Mouse (Mus musculus) heart, embryonic 10.5 days (tissue): ENCODE data around the gene Ncam2. TPM values are rescaled to one million over a fixed set of nuclear protein-coding genes. Genes with fewer than 3 reads are reported as not detected.
"Not testable (repeated sequence)": the region's sequence is repeated elsewhere in the genome, so short reads cannot be mapped to it uniquely, and the experiment has no call there.

Experiments used
- DNase-seq: peaks from one replicate; pipeline ENCODE4 v3.0.0-alpha.2; 2017; ENCODE audit warnings: low spot score
- H3K27ac ChIP-seq: fragments of 300-500 bp; sonication (generic); 2 replicates; pipeline ENCODE4 v1.5.1; 2016; ENCODE audit warnings: mild to moderate bottlenecking
- H3K27me3 ChIP-seq: fragments of 300-500 bp; sonication (generic); 2 replicates; pipeline ENCODE4 v1.6.1; 2016; ENCODE audit warnings: mild to moderate bottlenecking; ENCODE audit not compliant: poor library complexity, insufficient read depth, severe bottlenecking
- H3K36me3 ChIP-seq: fragments of 300-500 bp; sonication (generic); 2 replicates; pipeline ENCODE4 v1.6.1; 2016; ENCODE audit warnings: mild to moderate bottlenecking, moderate library complexity
- H3K4me1 ChIP-seq: fragments of 300-500 bp; sonication (generic); 2 replicates; pipeline ENCODE4 v1.6.1; 2016; ENCODE audit warnings: mild to moderate bottlenecking
- H3K4me3 ChIP-seq: fragments of 300-500 bp; sonication (generic); 2 replicates; pipeline ENCODE4 v1.5.1; 2016; ENCODE audit warnings: mild to moderate bottlenecking, moderate library complexity
- H3K9me3 ChIP-seq: fragments of 300-500 bp; sonication (generic); 2 replicates; pipeline ENCODE4 v1.6.1; 2016; ENCODE audit warnings: mild to moderate bottlenecking, moderate library complexity
- WGBS: fragments of 180-500 bp; shearing (Covaris S2); methylation state at CpG from one replicate; pipeline ENCODE4 v1.1.7; 2016; 5-methylcytosine and 5-hydroxymethylcytosine counted together
- polyA plus RNA-seq: library from polyadenylated mRNA; unstranded; fragments of >200 nt; fragmentation: Nextera tagmentation; extraction: Ambion mirVana; gene quantifications from 2 replicates; pipeline ENCODE4 v1.2.1, GENCODE M21; 2016

The Ncam2 gene
- polyA plus RNA-seq, 1 experiment from 2014 or later, result 0.09 TPM

DNA sequence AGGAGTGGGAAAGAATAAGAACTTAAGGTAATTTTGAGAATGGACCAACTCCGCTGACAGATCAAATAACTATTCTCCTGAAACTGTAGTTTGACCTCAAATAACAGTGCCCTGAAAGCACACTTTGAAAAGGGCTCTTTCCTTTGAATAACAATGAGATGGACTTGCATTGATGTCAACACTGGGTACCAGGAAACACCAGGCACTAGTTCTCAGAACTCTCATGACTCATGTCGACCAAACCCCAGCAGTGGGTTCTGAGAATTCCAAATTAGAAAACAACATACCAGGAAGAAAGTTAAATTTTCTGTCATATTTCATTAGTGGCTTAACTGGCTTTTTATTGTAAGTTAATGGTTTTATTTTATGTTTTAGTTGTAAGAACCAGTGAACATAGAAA lies 165.4 kb downstream of the Ncam2 start:
- Histone ChIP-seq H3K27ac (no peak overlapping the region), H3K27me3 (no peaks in the 10 kb centered on the region), H3K4me3 (no peak overlapping the region), H3K36me3 (no peaks in the 10 kb centered on the region), H3K9me3 (no peaks in the 10 kb centered on the region), H3K4me1 (no peaks in the 10 kb centered on the region)
- WGBS, result 73% methylated on average over 2 of the region's 2 CpGs
- DNase-seq, result no peak

DNA sequence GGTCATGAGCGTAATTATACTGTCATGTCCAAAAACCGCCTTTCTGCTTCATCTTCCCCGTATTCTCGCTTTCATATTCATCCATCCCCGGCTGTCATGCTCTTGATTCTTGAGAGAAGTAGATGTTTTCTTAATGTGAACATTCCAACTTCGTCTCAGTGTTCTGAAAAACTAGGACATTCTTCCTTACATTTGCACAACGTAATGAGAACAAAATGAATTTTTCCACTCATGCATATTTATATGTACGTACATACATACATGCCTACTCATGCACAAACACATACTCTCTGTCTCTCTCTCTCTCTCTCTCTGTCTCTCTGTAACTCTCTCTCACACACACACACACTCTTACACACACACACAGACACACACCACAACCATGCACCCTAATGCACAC lies 173.7 kb downstream of the Ncam2 start:
- Histone ChIP-seq H3K4me1 (no peaks in the 10 kb centered on the region), H3K27me3 (no peaks in the 10 kb centered on the region), H3K4me3 (no peak overlapping the region), H3K27ac (no peak overlapping the region), H3K36me3 (no peaks in the 10 kb centered on the region), H3K9me3 (no peaks in the 10 kb centered on the region)
- 85% methylated on average over 8 of the region's 8 CpGs for WGBS
- DNase-seq, result no peak

DNA sequence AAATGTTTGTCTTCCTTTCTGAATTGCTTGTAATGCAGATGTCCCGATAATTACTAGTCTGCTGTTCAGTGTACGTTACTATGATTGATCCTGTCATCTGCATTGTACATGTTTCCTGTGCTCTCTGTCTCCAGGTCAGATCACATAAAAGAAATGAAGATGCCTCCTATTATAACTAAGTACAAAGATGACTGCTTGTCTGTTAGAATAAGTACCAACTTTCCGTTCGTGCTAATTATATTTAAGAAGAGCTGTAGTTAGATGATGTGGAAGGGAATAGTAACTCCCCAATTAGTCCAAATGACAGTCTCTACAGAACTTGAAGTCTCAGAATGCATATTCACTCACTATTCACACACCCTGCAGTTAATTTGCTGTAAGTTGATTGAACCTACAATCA lies 179.9 kb downstream of the Ncam2 start:
- Histone ChIP-seq H3K9me3 (no peaks in the 10 kb centered on the region), H3K27ac (no peak overlapping the region), H3K4me1 (no peaks in the 10 kb centered on the region), H3K36me3 (no peaks in the 10 kb centered on the region), H3K4me3 (no peak overlapping the region), H3K27me3 (no peaks in the 10 kb centered on the region)
- no peak for DNase-seq
- 86% methylated on average over 4 of the region's 4 CpGs for WGBS

DNA sequence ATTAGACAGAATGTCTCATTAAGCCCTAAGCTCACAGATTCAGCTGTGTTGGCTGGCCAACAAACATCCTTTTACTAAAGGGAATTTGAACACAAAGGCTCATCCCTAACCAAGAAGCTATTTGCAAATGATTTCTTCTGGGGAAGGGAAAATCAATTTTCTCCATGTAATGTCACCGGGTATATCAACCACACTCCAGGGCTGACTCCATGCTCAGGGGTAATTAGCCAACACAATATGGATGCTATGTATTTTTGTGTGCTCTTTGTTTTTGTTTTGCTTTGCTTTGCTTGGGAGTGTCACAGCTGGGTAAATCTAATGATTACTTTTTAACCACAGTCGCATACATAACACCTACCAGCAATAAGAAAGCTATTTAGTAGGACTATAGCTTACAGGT lies 188.1 kb downstream of the Ncam2 start:
- Histone ChIP-seq H3K36me3 (no peaks in the 10 kb centered on the region), H3K27me3 (no peaks in the 10 kb centered on the region), H3K9me3 (no peaks in the 10 kb centered on the region), H3K4me3 (no peak overlapping the region), H3K27ac (no peak overlapping the region), H3K4me1 (no peaks in the 10 kb centered on the region)
- WGBS, result 84% methylated on average over 2 of the region's 2 CpGs
- DNase-seq, result no peak

DNA sequence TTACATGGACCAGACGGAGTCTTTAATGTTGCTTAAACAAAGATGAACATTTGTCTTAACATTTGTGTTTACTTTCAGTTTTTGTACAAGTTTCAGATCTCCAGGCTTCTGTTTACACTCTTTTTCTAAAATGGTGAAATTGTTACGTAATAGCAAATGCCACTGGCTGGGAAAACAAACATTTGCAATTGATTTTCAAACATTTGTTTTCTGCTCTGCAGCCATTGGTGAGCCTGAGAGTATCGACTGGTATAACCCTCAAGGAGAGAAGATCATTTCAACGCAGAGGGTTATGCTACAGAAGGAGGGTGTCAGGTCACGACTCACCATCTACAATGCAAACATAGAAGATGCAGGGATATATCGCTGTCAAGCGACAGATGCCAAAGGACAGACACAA lies 234.1 kb downstream of the Ncam2 start:
- Histone ChIP-seq H3K36me3 (no peaks in the 10 kb centered on the region), H3K27me3 (no peaks in the 10 kb centered on the region), H3K4me3 (no peak overlapping the region), H3K4me1 (no peaks in the 10 kb centered on the region), H3K9me3 (no peaks in the 10 kb centered on the region), H3K27ac (no peak overlapping the region)
- DNase-seq, result no peak
- WGBS, result 85% methylated on average over 7 of the region's 7 CpGs

DNA sequence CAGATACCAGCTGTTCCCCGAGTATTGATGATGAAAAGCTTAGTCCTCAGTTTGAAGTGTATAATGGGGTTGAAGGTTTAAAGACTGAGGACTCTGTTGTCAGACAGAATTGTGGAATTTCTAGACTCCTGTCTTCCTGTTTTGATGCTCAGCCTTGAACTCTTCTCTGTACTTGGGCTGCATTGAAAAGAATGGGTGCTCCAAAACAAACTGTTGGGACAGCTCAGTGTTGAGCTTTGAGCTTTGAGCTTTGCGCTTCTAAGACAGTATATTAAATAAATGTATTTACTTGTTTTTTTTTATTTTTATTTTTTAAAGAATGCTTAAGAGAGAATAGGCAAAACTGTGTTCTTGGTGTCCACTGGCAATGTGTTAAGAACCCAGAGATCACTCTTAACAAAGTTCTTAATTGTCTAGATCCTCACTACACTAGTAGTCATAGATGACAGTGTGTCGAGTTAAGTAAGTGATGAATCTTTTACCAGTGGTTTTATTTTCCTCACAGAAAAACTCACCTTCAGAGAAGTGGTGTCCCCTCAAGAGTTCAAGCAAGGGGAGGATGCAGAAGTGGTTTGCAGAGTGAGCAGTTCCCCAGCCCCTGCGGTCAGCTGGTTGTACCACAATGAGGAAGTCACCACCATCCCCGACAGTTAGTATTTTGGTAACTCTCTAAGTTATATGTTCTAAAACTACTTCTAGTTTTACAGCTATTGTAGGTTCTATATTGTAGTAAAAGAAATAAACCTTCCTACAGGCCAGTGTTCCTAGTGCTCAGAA lies 236.8 kb downstream of the Ncam2 start:
- H3K27ac ChIP-seq, result no peak overlapping the region
- no peaks in the 10 kb centered on the region for H3K4me1 ChIP-seq
- no peaks in the 10 kb centered on the region for H3K27me3 ChIP-seq
- H3K36me3 ChIP-seq, result no peaks in the 10 kb centered on the region
- WGBS, result 81% methylated on average over 5 of the region's 5 CpGs
- DNase-seq, result no peak
- no peak overlapping the region for H3K4me3 ChIP-seq
- no peaks in the 10 kb centered on the region for H3K9me3 ChIP-seq

DNA sequence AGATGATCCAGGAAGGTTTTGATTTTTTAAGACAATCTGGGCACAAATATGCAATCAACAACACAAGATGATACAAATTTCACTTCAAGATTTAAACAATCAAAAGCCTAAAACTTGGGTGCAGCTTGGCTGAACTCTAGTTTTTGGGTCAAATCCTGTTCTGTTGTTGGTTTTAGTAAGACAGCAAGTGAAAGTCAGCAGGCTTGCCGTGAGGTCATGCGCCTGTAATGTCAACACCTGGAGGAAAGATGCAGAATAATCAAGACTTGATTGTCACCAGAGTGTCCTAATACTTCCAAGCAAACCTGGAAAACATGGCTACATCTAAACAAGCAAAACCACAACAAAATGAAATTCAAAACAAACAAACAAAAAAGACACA lies 237.4 kb downstream of the Ncam2 start:
- H3K36me3 ChIP-seq, result no peaks in the 10 kb centered on the region
- no peaks in the 10 kb centered on the region for H3K27me3 ChIP-seq
- no peak overlapping the region for H3K4me3 ChIP-seq
- no peaks in the 10 kb centered on the region for H3K9me3 ChIP-seq
- no peak for DNase-seq
- H3K27ac ChIP-seq, result no peak overlapping the region
- WGBS, result 84% methylated on average over 2 of the region's 2 CpGs
- no peaks in the 10 kb centered on the region for H3K4me1 ChIP-seq

DNA sequence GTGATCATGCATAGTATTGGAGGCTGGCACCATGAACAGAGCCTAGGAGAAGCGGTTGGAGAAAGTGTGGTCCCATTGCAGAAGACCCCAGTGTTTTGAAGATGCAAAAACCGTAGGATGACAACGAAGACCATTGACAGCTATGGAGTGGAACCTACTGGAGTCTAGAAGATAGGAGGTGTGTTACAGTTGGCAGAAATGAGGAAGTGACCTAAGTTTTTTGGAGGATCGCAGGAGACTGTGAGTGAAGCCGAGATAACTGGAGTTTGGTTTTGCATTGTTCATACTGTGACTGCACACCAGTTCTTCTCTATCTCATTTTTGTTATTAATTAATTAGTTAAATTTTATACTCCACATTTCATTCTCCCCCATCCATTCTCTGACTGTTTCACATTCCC lies 250.4 kb downstream of the Ncam2 start:
- 90% methylated on average over 5 of the region's 5 CpGs for WGBS
- no peaks in the 10 kb centered on the region for H3K4me1 ChIP-seq
- DNase-seq, result no peak

DNA sequence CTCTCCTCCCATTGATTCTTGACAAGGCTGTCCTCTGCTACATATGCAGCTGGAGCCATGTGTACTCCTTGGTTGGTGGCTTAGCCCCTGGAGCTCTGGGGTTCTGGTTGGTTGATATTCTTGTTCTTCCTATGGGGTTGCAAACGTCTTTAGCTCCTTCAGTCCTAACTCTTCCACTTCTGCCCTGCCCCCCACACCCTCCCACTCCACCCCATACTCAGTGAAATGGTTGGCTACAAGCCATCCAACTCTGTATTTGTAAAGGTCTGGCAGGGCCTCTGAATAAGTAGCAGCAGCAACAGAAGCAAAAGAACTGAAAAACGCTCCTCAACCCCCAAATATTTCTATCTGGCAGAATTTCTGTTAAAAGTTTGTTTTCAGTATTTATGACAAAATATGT lies 252.5 kb downstream of the Ncam2 start:
- H3K27ac ChIP-seq, result no peak overlapping the region
- no peak overlapping the region for H3K4me3 ChIP-seq
- 59% methylated on average over 2 of the region's 2 CpGs for WGBS
- H3K4me1 ChIP-seq, result no peaks in the 10 kb centered on the region
- no peaks in the 10 kb centered on the region for H3K9me3 ChIP-seq
- no peaks in the 10 kb centered on the region for H3K36me3 ChIP-seq
- DNase-seq, result no peak
- no peaks in the 10 kb centered on the region for H3K27me3 ChIP-seq

More for the DNA sequence above, 250.4 kb downstream of the Ncam2 start:
- no peaks in the 10 kb centered on the region for H3K9me3 ChIP-seq
- no peaks in the 10 kb centered on the region for H3K36me3 ChIP-seq
- no peaks in the 10 kb centered on the region for H3K27me3 ChIP-seq
- H3K4me3 ChIP-seq, result no peak overlapping the region
- H3K27ac ChIP-seq, result no peak overlapping the region

DNA sequence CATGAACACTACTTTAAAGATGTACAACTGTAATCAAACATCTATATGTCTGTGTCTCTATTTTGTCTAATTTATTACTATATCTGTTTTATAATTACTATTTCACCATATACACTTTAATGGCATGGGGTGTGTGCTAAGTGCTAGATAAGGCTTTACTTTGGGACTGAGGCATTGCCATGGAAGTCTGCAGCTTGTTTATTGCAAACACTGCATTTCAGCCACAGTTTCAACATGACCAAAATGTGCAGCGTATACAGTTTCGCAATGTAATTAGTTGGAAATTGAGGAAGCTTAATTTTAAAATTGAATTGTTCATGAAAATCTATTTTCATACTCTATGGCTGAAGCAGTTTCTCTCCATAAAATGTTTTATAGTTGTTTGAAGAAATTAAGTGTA lies 254.0 kb downstream of the Ncam2 start:
- Histone ChIP-seq H3K36me3 (no peaks in the 10 kb centered on the region), H3K9me3 (no peaks in the 10 kb centered on the region), H3K4me3 (no peak overlapping the region), H3K4me1 (no peaks in the 10 kb centered on the region), H3K27me3 (no peaks in the 10 kb centered on the region), H3K27ac (no peak overlapping the region)
- 95% methylated on average over 2 of the region's 2 CpGs for WGBS
- no peak for DNase-seq

DNA sequence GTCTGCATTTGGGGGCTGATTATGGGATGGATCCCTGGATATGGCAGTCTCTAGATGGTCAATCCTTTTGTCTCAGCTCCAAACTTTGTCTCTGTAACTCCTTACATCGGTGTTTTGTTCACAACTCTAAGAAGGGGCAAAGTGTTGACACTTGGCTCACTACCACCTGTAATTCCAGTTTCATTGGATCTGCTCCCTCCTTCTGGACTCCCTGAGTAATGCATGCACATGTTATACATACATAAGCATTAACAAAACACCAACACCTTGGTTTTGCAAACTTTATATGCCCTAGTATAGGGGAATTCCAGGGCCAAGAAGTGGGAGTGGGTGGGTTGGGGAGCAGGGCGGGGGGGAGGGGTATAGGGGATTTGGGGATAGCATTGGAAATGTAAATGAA lies 262.2 kb downstream of the Ncam2 start:
- H3K27ac ChIP-seq, H3K4me1 ChIP-seq, H3K36me3 ChIP-seq, H3K27me3 ChIP-seq, H3K9me3 ChIP-seq, H3K4me3 ChIP-seq, DNase-seq: not testable (repeated sequence)
- 76% methylated on average over 2 of the region's 2 CpGs for WGBS

DNA sequence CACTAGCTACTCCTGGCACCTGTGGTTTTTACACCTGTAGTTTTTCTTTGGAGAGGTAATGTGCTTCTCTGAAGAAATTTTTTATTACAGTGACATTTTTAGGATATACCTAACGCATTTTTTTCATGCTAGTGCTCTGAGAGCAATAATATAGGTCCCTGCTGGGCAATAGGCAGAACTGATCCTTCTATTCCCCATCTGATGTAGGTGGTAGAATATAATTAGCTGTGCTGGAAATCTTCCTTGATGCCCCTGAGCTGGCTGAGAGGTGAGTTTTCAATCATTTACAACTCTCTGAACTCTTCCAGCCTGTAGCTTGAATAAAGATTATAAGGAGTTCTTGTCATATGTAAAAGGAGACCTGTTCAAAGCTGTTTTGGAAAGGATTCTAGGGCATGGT lies 272.4 kb downstream of the Ncam2 start:
- no peaks in the 10 kb centered on the region for H3K36me3 ChIP-seq
- 70% methylated on average over 1 of the region's 1 CpGs for WGBS
- H3K4me3 ChIP-seq, result no peak overlapping the region
- no peaks in the 10 kb centered on the region for H3K9me3 ChIP-seq
- no peak for DNase-seq
- no peak overlapping the region for H3K27ac ChIP-seq
- no peaks in the 10 kb centered on the region for H3K4me1 ChIP-seq
- no peaks in the 10 kb centered on the region for H3K27me3 ChIP-seq

DNA sequence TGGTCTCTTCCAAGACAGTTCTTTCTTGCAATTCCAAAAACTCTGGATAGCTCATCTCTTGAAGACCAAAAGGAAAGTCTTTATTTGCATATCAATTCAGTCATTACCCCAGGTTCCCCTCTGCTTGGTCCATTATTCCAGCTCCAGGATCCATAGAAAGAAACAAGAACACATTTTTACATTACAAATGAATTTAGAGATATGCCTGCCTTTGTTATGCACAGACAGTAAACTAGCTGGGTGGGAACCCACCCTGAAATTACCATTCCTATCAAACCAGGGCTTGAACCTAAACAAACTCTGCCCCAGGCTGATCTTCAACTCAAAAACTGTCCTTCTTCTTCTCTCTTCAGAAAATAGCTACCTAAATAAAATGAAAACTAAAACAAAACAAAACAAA lies 280.6 kb downstream of the Ncam2 start:
- no peaks in the 10 kb centered on the region for H3K4me1 ChIP-seq
- H3K9me3 ChIP-seq, result no peaks in the 10 kb centered on the region
- DNase-seq, result no peak
- no peaks in the 10 kb centered on the region for H3K27me3 ChIP-seq
- H3K27ac ChIP-seq, result no peak overlapping the region
- H3K4me3 ChIP-seq, result no peak overlapping the region
- H3K36me3 ChIP-seq, result no peaks in the 10 kb centered on the region

DNA sequence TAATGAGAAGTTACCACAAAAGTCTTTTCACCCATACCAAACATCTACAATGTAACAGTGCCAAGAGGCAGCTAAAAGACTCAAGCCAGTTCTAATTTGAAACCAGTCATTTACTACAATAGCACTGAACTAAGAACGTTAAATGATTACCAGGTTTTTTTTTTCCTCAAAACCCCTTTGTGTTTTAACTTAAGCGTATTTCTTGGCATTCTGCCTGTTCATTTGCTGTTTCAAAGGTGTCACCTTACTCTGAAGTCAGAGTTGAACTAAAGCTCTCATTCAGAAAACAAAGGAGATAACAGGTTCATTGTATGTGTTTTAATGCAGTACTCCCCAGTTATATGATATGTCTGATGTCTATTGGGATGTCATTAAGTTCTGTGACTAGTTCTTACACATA lies 295.6 kb downstream of the Ncam2 start:
- no peaks in the 10 kb centered on the region for H3K9me3 ChIP-seq
- DNase-seq, result no peak
- H3K27ac ChIP-seq, result no peak overlapping the region
- H3K27me3 ChIP-seq, result no peaks in the 10 kb centered on the region
- no peaks in the 10 kb centered on the region for H3K4me1 ChIP-seq
- no peaks in the 10 kb centered on the region for H3K36me3 ChIP-seq
- no peak overlapping the region for H3K4me3 ChIP-seq
- 88% methylated on average over 2 of the region's 2 CpGs for WGBS
